Mouse (Mus musculus) megakaryocyte, embryonic 14.5 days (primary cell): ENCODE measurements around the gene Chd2.

Experiments
- FLI1 ChIP-seq: IDR thresholded peaks from 2 replicates; pipeline ENCODE4 v1.6.1; 2012; ENCODE audit warnings: low read length, inconsistent platforms, mixed read lengths
- GATA1 ChIP-seq: IDR thresholded peaks from 3 replicates; pipeline ENCODE4 v1.6.1; 2012; ENCODE audit warnings: mixed read lengths, low read length, inconsistent platforms, borderline replicate concordance

- TF ChIP-seq GATA1 (no peak), FLI1 (no peak)
Measured at GRCm38 (mm10) chr7:73392359-73392758, 149.3 kb downstream of the Chd2 start.
